ENCODE assay signal across 16 mouse cellular contexts in the genomic region with DNA sequence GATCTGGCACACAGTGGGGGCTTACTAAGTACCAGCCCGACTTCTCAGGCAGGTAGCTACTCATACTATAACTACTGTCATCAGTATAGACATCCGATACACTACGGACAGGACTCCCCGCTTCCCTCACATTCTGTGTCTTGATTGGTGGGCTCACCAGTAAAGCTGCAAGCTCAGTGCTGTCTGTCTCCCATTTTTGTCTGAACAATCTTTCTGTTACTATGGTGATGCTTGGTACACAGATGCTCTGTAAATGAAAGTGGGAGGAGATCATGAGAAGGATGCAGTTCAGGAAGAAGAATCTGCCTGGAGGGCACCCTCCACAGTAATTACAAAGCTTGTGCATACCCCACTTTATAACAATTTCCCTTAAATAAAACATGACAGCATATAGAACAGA.
A peak's percentile ranks its signal among the peaks of the same experiment; 100 is the strongest.
DNase-seq lines count a peak whose midpoint lies in the region; ATAC-seq lines count a peak whose summit lies in the region.
"Had no signal": no experiment of that assay in that cellular context is flagged by ENCODE, and none has a peak within 500 bp of the region (broad histone marks: within the 10 kb centered on the region; RNA-seq: fewer than 3 reads in every experiment).

No protein-coding gene starts in this region.

- ATAC-seq in forebrain, embryonic 13.5 days: peak; percentile 92
- no peak for ATAC-seq in forebrain, embryonic 11.5 days (replicated peaks; ENCODE audit: low FRiP score)
- ATAC-seq in erythroblast, adult 5-6 weeks (replicated peaks; ENCODE audit: low FRiP score, poor library complexity, severe bottlenecking): no peak
- ATAC-seq in inflammation-experienced regulatory T-cells, adult 6 months: no peak
- ATAC-seq: intestine, embryonic 16.5 days had no signal

- no peak overlapping the region for H3K9ac ChIP-seq in forebrain, embryonic 13.5 days
- H3K9ac ChIP-seq in forebrain, embryonic 11.5 days (ENCODE audit: low read length): no peak overlapping the region
- H3K9ac ChIP-seq: heart, embryonic 13.5 days; liver, embryonic 14.5 days had no signal

- H3K27me3 ChIP-seq in forebrain, embryonic 13.5 days: no peaks in the 10 kb centered on the region
- no peaks in the 10 kb centered on the region for H3K27me3 ChIP-seq in forebrain, embryonic 11.5 days (ENCODE audit: control insufficient read depth, insufficient read depth, low read length)
- H3K27me3 ChIP-seq: heart, embryonic 13.5 days had no signal

- H3K9me3 ChIP-seq in forebrain, embryonic 13.5 days (replicated peaks): no peaks in the 10 kb centered on the region
- H3K9me3 ChIP-seq in forebrain, embryonic 11.5 days (ENCODE audit: control insufficient read depth, low read length): no peaks in the 10 kb centered on the region
- H3K9me3 ChIP-seq: heart, embryonic 13.5 days; limb, embryonic 10.5 days had no signal

- peaks cover 20% of the 10 kb centered on the region for H3K4me1 ChIP-seq in forebrain, embryonic 13.5 days
- no peaks in the 10 kb centered on the region for H3K4me1 ChIP-seq in forebrain, embryonic 11.5 days (replicated peaks; ENCODE audit: control insufficient read depth, insufficient read depth, low read length)

- no peak overlapping the region for H3K4me3 ChIP-seq in forebrain, embryonic 13.5 days
- H3K4me3 ChIP-seq in forebrain, embryonic 11.5 days (ENCODE audit: low read depth, low read length): no peak overlapping the region
- H3K4me3 ChIP-seq: heart, embryonic 13.5 days; limb, embryonic 10.5 days had no signal

- 58% methylated on average over 4 of the region's 4 CpGs for WGBS in forebrain, embryonic 13.5 days
- 81% methylated on average over 4 of the region's 4 CpGs for WGBS in forebrain, embryonic 11.5 days

- no peak for DNase-seq in forebrain, embryonic 11.5 days (ENCODE audit: low spot score)
- DNase-seq in right cerebral cortex, adult 18-20 months: peak; percentile 54
- no peak for DNase-seq in right cerebral cortex, postnatal 14 days
- peak; percentile 82 for DNase-seq in layer of hippocampus, adult 9-11 months
- DNase-seq in thymus, postnatal 25 days: no peak
- DNase-seq: adrenal gland, postnatal 25 days; cerebellum, adult 8-10 months; gastrocnemius, postnatal 25 days; kidney, postnatal 14 days had no signal

- H3K27ac ChIP-seq in forebrain, embryonic 13.5 days: no peak overlapping the region
- H3K27ac ChIP-seq in forebrain, embryonic 11.5 days (ENCODE audit: low read depth, low read length): no peak overlapping the region
- H3K27ac ChIP-seq: heart, embryonic 13.5 days; limb, embryonic 10.5 days; liver, embryonic 14.5 days had no signal

- no peaks in the 10 kb centered on the region for H3K36me3 ChIP-seq in forebrain, embryonic 13.5 days (ENCODE audit: poor library complexity, severe bottlenecking)
- H3K36me3 ChIP-seq in forebrain, embryonic 11.5 days (ENCODE audit: control insufficient read depth, insufficient read depth, low read length): no peaks in the 10 kb centered on the region
- H3K36me3 ChIP-seq: limb, embryonic 10.5 days had no signal

- H3K4me2 ChIP-seq in forebrain, embryonic 13.5 days: no peak overlapping the region
- no peak overlapping the region for H3K4me2 ChIP-seq in forebrain, embryonic 11.5 days (ENCODE audit: low read depth, low read length, severe bottlenecking)
- H3K4me2 ChIP-seq: heart, embryonic 13.5 days had no signal

Comparison
In these comparisons a context has a peak if more than half of its experiments do, and no peak if none do; other contexts are left out.
1. DNase-seq: peak in right cerebral cortex, adult 18-20 months (single experiment) and layer of hippocampus, adult 9-11 months (single experiment); none in forebrain, embryonic 11.5 days (single experiment), right cerebral cortex, postnatal 14 days (single experiment) and thymus, postnatal 25 days (single experiment).